Mouse (Mus musculus) left cerebral cortex, adult 18-20 months (tissue): ENCODE measurements around the gene Taco1. TPM values are rescaled to one million over a fixed set of nuclear protein-coding genes. Genes with fewer than 3 reads are reported as not detected.

Source experiments
- DNase-seq, 2 experiments: peaks; one replicate each; pipeline ENCODE4 v3.0.0; 2021 to 2022; ENCODE audit warnings: low spot score in 2 of 2, mixed read lengths in 1 of 2
- total RNA-seq, 2 experiments: library from RNA; stranded (reverse); gene quantifications; 2 replicates each; pipeline ENCODE4 v1.2.3; 2021

Taco1 gene
- total RNA-seq, 2 experiments from 2014 or later = 17.9 to 19.7 TPM

DNA sequence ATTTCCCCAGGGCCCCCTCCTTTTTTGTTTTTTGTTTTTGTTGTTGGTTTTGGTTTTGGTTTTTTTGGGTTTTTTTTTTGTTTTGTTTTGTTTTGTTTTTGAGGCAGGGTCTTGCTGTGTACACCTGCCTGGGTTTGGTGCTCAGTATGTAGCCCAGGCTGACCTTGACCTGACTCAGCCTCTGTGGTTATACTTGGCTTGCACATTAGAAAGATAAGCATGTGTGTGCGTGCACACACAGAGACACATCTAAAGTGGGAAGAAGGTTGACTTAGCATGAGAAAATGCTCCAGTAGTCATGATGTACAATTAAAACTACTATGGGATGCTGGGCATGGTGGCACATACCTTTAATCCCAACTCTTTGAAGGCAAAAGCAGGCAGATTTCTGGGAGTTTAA is 5.3 kb upstream of the Taco1 start:
- DNase-seq = no peak

DNA sequence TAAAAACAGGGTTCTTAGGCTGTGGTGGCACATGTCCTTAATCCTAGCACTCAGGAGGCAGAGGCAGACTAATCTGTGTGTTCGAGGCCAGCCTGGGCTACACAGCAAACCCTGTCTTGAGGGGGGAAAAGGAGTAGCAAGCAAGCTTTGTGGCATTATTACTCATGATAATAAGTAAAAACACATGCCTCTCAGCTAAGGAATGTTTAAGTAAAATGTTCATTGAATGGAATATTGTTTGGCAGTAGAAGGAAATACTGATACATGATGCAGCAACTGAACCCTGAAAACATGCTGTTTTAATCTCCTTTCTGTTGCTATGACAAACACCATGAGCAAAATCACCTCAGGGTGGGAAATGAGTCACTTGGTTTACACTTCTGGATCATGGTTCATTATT is 4.5 kb upstream of the Taco1 start:
- no peak for DNase-seq

DNA sequence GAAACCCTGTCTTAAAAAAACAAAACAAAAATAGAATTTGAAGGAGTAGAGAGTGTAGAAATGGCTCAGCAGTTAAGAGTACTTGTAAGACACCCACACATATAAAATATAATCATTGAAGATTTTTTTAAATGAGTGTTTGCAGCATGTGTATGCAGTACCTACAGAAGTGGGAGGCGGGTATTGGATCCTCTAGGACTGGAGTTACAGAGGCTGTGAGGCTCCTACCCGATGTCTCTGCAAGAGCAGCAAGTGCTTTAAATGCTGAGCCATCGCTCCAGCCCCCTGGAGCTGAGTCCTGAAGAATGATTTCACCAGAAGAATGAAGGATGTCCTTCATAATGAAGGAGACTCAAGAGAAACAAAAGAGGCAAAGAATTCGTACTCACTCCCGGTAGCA is 2.1 kb upstream of the Taco1 start:
- DNase-seq = peak in 1 of 2 experiments; percentile 32

DNA sequence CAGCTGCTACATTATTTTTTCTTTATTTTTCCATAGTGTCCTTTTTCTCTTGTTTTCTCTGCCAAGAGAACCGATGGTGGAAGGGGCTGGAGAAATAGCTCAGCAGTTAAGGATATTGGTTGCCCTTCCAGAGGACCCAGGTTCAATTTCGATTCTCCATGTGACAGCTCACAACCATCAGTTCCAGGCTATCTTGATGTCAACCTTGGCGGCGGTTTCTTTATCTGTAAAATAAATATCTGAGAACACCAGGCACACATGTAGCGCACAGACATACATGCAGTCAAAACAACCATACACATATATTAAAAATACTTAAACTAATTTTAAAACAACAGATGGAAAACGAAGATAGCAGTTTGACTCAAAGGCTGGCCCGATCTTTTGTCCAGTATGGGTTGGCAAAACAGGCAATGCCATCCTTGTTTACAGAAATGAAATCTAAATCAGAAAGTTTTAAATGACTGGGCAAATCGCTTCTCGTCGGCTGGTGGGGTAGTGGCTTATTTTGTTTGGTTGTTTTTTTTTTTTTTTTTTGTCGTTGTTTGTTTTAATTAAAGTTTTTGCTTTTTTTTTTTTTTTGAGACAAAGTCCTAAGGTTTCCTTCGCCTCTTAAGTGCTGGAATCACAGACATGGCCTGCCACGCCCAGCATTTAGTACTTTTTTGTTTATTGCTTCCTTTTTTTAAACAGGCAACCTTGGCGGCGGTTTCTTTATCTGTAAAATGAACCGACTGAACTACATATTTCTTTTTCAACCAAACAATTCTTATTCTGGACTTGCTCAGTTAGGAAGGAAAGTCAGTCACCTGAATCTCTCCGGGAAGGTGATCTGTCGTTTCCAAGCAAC is 563 bp upstream of the Taco1 start:
- no peak for DNase-seq

DNA sequence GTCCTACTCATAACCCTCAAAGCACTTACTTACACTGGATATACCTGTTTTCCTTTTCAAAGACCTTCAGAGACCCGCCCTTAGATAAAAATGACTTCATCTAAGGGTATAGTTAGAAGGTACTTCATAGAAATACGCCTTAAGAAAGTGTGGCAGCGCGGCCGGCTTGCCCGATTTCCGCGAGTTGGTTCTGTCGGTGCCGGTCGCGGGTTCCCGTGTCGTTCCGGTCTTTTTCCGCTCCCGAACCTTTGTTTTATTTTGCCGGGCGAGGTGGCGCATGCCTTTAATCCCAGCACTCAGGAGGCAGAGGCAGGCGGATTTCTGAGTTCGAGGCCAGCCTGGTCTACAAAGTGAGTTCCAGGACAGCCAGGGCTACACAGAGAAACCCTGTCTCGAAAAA is 755 bp downstream of the Taco1 start:
- DNase-seq = peak; percentile 51 to 66

DNA sequence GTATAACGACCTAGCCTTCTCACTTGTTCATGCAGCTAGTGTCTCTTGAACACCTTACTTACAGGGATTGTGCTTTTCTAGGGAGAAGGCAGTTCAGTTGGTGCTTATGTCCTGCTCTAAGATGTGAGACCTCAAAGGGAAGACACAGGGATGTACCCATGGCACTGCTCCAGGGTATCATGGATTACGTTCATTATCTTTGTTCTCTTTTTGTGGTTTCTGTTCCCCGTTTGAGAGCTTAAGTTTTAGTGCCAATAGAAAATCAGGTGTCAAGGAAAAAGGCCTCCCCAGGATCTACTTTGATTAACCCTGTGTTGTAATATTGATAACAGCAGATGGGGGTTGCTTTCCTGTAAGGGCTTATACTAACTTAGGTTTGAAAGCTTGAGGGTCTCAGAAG is 7.9 kb downstream of the Taco1 start:
- no peak for DNase-seq

DNA sequence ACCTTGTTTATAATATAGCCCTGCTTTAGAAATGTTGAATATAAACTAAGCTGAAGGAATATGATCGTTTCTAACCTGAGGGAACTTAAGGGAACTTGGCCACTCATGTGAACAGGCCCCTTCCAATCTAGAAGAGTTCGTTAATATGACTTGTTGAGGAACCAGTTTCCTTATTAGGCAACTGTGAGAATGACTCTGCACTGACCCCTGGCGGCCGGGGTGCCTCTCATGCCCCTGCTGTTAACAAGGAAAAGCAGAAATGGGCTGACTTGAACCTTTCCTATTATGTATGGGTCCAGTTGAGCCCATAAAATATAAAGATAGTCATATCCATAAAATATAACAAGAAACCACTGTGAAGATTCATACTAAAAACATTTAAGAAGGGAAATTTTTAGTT is 10.5 kb downstream of the Taco1 start:
- DNase-seq = peak; percentile 36 to 65

DNA sequence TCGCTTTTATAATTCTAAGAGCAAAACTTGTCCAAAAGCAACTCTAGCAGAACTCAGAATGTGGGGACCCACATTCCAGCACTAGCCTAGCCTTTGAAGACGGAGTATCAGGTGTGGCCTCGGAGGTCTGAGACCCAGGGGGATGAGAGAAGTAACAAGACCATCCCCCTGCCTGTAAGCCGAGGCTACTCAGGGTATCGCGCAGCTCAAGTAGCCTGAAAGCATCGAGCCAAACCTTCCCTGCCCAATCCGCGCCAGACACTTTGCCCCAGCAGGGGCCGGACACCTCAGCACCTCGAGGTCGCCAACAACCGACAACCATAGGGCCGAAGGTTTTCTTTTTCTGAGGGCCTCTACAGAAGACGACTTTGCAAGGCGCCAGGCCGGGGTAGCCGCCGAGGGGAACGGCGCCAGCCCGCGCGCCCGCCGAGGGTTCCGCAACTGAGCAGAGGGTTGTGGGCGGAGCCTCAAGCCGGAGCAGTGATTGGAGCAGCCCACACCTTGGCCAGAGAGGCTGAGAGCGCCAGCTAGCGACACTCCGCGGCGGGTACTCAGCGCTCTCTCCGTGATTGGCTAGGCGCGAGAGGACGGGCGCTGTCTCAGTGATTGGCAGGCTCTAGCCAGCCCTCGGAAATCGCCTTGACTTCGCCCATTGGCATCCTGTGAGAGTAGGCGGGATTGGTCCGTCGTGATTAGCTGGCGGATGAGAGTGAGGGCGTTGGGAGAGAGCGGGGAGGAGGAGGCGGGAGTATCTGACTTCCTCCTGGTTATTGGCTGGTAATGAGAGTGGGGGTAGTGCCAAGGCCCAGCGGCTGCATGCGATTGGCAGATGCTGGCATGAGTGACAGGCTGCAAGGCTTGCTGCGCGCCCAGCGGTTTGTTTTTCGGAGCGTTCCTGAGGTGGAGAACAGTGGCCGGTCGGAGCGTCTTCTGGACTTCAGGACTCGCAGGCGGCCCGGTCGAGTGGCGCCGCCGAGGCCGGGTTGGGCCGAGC is 18.1 kb downstream of the Taco1 start, which contains the start of gene Map3k3:
Gene Map3k3, plus strand, starts transcription at position 906 of the 994 bp plus-strand sequence.
- DNase-seq = peak; percentile 97 to 100

DNA sequence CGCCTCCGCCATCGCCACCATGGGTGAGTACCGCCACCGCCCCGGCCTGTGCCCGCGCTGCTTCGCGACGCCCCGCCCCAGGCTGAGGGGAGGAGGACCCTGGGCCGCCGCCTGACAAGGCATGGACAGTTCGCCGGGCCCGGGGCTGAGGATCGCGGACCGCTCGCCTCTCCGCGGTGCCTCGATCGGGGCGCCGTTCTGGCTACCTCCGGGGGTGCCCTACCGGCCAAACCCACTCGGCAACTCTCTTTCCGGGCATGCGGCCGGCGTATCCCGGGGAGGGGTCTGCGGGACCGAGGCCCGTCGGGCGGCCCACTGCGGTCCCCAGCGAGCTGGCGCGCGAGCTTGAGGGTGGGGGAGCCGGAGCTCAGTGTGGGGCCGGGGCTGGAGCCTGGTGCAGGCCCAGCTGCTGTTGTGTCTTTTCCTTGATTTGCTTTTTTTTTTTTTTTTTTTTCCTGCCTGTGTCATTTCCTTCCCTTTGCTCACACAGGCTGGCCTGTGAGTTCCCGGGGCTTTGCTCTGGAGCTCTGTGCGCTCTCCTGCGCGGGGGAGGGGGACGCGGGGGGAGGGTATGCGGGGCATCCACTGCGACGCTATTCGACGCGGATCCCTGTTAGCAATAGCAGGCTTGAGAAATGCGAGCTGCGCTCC is 19.2 kb downstream of the Taco1 start:
- peak; percentile 60 to 76 for DNase-seq

DNA sequence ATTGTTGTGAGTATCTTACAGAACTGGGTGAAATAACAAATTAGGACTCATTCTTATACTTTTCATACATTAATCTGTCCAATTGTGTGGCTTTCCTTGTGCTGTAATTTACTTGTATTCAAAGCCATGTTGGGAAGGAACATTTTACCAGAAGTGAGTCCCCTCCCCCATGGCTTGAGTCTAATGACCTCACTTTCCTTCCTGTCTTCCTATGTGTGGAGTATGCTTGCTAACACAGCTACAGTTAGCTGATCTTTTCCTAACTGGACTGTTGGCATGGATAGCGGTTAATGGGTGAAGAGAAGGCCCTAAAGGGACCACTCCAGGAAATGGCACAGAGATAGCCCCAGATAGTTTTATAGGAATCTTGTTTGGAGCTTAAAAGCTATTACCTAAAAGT is 32.4 kb downstream of the Taco1 start:
- DNase-seq = no peak

DNA sequence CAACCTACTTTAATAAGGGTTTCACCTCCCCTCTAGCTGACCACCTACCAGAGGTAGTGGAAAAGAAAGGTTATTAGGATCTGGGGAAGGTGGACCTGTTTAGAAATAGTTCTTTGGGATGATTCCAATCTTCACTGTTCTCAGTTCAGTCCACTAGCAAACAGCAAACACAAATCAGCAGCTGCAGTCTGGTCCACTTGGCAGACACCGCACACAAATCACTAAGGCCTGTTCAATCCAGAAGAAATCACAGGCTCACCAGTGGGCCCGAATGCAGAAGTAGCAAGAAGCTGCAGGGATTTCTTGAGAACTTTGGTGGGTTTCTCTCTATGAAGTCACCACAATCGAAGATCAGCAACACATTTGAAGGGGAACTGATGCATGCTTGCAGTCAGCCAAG is 37.0 kb downstream of the Taco1 start:
- no peak for DNase-seq

DNA sequence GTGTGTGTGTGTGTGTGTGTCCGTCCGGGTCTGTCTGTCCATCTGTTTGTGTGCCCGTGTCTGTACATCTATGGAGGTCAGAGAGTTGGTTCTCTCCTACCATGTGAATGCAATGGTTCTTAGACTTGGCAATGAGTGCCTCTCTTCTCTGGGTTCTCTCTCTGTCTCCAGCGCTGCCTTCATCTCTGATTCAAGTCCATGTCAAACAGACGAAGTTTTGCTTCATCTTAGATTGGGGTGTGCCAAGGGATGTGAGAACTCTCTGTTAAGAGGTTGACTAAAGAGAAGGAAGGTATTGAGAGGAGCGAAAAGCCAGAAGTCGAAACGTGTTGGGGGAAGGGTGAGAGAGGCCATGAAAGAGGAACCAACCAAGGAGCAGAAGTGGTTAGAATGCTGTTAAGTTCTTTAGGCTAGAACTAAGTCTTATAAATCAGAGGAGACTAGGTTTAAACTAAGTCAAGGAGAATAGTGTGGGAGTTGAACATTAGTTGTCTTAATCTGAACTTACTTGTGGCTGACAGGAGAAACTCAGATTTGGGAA is 40.3 kb downstream of the Taco1 start:
- DNase-seq = no peak

DNA sequence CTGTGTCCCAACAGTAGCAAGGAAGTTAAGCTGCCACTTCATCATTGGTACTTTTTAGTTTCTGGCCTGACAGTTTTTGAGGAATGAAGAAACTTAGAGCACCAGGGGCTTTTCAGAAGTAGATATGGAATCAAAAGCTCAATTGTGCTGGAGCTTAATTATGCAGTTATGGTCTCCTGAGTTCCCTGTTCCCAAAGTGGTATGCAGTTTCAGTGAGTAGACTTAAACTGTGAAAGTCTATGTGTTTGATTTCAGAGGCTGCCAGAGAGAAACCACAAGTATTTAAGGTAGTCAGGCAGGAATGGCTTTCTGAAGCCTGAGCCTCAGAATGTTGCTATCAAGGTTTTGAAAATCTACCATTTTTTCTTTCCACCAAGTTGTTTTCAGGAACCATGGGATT is 45.8 kb downstream of the Taco1 start:
- no peak for DNase-seq

DNA sequence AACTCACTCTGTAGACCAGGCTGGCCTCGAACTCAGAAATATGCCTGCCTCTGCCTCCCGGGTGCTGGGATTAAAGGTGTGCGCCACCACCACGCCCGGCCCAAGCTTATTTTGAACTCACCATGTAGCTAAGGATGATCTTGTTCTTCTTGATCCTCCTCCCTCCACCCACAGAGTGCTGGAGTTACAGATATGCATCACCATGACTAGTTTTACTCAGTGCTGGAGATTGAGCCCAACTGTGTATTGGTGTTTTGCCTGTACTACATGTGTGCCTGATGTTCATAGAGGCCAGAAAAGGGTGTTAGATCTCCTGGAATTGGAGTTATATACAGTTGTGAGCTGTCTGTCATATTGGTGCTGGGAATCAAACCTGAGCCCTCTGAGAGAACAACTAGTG is 56.4 kb downstream of the Taco1 start:
- no peak for DNase-seq

DNA sequence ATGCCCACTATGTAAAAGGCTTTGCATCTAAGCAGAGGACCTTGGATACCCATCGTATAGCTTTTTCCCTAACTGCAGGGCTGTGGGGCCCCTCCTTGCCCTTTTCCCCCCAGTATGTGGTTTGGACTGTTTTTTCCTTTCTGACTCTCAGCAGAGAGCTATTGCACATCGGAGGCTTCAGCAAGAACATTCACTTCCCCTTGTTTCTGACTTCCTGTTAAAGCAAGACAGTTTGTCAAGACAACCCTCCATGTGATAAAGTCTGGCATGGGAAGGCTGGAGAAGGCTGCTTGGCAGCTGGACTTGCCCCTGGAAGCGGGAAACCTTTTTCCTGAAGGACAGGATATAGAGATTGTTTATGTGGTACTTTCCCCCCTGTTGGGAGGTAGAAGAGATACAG is 56.9 kb downstream of the Taco1 start:
- DNase-seq = no peak

Other genes with a start within 250 kb of the Taco1 start
- 100 to 1,000 TPM; 102 TPM for gene Cyb561, start 112.7 kb upstream of the Taco1 start, total RNA-seq
- gene Ace, start 98.1 kb upstream of the Taco1 start, total RNA-seq = 10 to 100 TPM; 14.3 to 18.6 TPM
- not detected for gene Ace3, start 71.4 kb upstream of the Taco1 start, total RNA-seq
- gene Kcnh6, start 57.9 kb upstream of the Taco1 start, total RNA-seq = 1 to 10 TPM; 2.1 to 2.6 TPM
- 100 to 1,000 TPM; 128 to 138 TPM for gene Dcaf7, start 29.2 kb upstream of the Taco1 start, total RNA-seq
- gene Map3k3, start 18.6 kb downstream of the Taco1 start, total RNA-seq = 10 to 100 TPM; 30.7 to 31.0 TPM
- gene Gm10840, start 94.8 kb downstream of the Taco1 start, total RNA-seq = 1 to 10 TPM in 1 of 2 experiments, not detected in 1; 1.6 TPM
- 10 to 100 TPM; 94.9 to 97.0 TPM for gene Limd2, start 94.8 kb downstream of the Taco1 start, total RNA-seq
- 10 to 100 TPM; 24.8 to 29.8 TPM for gene Strada, start 136.1 kb downstream of the Taco1 start, total RNA-seq
- 10 to 100 TPM; 84.2 to 91.5 TPM for gene Ccdc47, start 150.3 kb downstream of the Taco1 start, total RNA-seq
- 10 to 100 TPM; 64.4 to 68.0 TPM for gene Ddx42, start 150.9 kb downstream of the Taco1 start, total RNA-seq
- gene Ftsj3, start 190.0 kb downstream of the Taco1 start, total RNA-seq = 10 to 100 TPM; 25.9 to 26.9 TPM
- gene Psmc5, start 190.1 kb downstream of the Taco1 start, total RNA-seq = 100 to 1,000 TPM; 211 to 215 TPM
- 10 to 100 TPM; 16.6 to 16.9 TPM for gene Smarcd2, start 206.9 kb downstream of the Taco1 start, total RNA-seq
- under 1 TPM in 1 of 2 experiments, not detected in 1; 0.12 TPM for gene Tcam1, start 210.6 kb downstream of the Taco1 start, total RNA-seq
- not detected for gene Gh, start 235.8 kb downstream of the Taco1 start, total RNA-seq
- gene Cd79b, start 248.7 kb downstream of the Taco1 start, total RNA-seq = not detected